Mouse (Mus musculus) stomach, embryonic 16.5 days (tissue): ENCODE measurements around the gene Rptor. TPM values are rescaled to one million over a fixed set of nuclear protein-coding genes. Genes with fewer than 3 reads are reported as not detected.

Source experiments
- ATAC-seq: fragments of 200-750 bp; cut with Nextera tagmentation; 2 replicates; pipeline ENCODE4 v1.8.0; 2017; ENCODE audit warnings: moderate number of reproducible peaks, moderate TSS enrichment; ENCODE audit not compliant: insufficient read depth, low FRiP score
- H3K27ac ChIP-seq: fragments of 300-500 bp; sonication (generic); 2 replicates; pipeline ENCODE4 v1.5.1; 2014; ENCODE audit warnings: low read length
- H3K27me3 ChIP-seq: fragments of 300-500 bp; sonication (generic); 2 replicates; pipeline ENCODE4 v1.6.1; 2014; ENCODE audit warnings: low read length, control low read depth, mixed read lengths; ENCODE audit not compliant: control insufficient read depth, insufficient read depth
- H3K36me3 ChIP-seq: fragments of 300-500 bp; sonication (generic); 2 replicates; pipeline ENCODE4 v1.6.1; 2014; ENCODE audit warnings: low read length; ENCODE audit not compliant: control insufficient read depth, insufficient read depth
- H3K4me1 ChIP-seq: fragments of 300-500 bp; sonication (generic); 2 replicates; pipeline ENCODE4 v1.6.1; 2014; ENCODE audit warnings: low read length, control low read depth, mixed read lengths; ENCODE audit not compliant: control insufficient read depth, insufficient read depth
- H3K4me2 ChIP-seq: fragments of 300-500 bp; sonication (generic); 2 replicates; pipeline ENCODE4 v1.6.1; 2014; ENCODE audit warnings: low read depth, low read length, mixed read lengths
- H3K4me3 ChIP-seq: fragments of 300-500 bp; sonication (generic); replicated peaks from 2 replicates; pipeline ENCODE4 v1.5.1; 2014; ENCODE audit warnings: mild to moderate bottlenecking, low read length
- H3K9ac ChIP-seq: fragments of 300-500 bp; sonication (generic); 2 replicates; pipeline ENCODE4 v1.6.1; 2014; ENCODE audit warnings: low read length
- H3K9me3 ChIP-seq: fragments of 300-500 bp; sonication (generic); replicated peaks from 2 replicates; pipeline ENCODE4 v1.6.1; 2016; ENCODE audit warnings: low read length, control low read depth; ENCODE audit not compliant: control insufficient read depth
- WGBS: fragments of 180-500 bp; shearing (Covaris S2); extraction: QIAGEN DNeasy Blood & Tissue Kit; methylation state at CpG from one replicate; pipeline ENCODE4 v1.1.7; 2014; 5-methylcytosine and 5-hydroxymethylcytosine counted together
- polyA plus RNA-seq: library from polyadenylated mRNA; unstranded; fragments of >200 nt; fragmentation: Nextera tagmentation; extraction: Ambion mirVana; gene quantifications from 2 replicates; pipeline ENCODE4 v1.2.1, GENCODE M21; 2015

The Rptor gene
- polyA plus RNA-seq, 1 experiment from 2014 or later = 6.1 TPM

DNA sequence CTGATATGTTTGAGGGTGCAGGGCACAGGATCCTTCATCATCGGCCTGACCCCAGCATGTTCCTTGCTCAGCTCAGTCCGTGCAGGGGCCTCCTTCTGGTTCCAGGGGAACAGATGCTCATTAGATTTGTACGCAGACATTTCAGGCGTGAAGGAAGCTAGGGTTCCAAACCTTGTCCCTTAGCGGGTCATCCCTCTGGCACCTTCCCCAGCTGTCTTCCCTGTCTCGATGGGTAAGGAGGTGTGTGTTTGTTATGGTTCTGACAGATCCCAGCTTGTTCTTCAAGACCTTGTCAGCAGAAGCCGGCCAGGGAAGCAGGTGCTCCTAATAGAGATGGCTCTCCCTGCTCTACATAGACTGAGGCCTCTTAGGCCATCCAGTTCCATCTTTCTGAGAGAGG is 37.7 kb upstream of the Rptor start:
- Histone ChIP-seq H3K9me3 (no peaks in the 10 kb centered on the region), H3K4me2 (no peak overlapping the region), H3K9ac (no peak overlapping the region), H3K27me3 (peaks cover 10% of the 10 kb centered on the region), H3K4me1 (peaks cover 3% of the 10 kb centered on the region; the same call in 1 of the 2 replicates), H3K27ac (no peak overlapping the region), H3K4me3 (no peak overlapping the region), H3K36me3 (no peaks in the 10 kb centered on the region)
- 63% methylated on average over 7 of the region's 7 CpGs for WGBS
- no peak for ATAC-seq

DNA sequence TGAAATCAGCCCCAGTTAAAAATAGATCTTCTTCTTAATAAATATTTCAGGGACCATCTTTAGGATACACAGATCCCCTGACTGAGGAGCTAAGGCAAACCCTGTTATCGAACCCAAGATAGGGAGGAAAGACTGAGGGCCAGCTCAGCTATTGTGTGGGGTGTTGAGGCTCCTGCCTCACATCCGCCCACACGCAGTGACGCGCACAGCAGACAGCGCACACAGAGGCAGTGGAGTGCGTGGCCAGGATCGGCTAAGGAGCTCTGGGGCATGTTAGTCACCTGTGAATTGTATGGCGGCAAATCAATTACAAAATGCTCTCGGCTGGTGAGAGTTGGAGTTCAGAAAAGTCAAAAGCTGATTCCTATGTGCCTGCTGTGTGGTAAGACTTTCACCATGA is 37.0 kb upstream of the Rptor start:
- Histone ChIP-seq H3K9ac (no peak overlapping the region), H3K4me1 (peaks cover 3% of the 10 kb centered on the region; the same call in 1 of the 2 replicates), H3K4me3 (no peak overlapping the region), H3K27ac (no peak overlapping the region), H3K9me3 (no peaks in the 10 kb centered on the region), H3K27me3 (peaks cover 10% of the 10 kb centered on the region), H3K36me3 (no peaks in the 10 kb centered on the region), H3K4me2 (no peak overlapping the region)
- 0 out of 2 replicates have a peak, but pooled peaks have one; percentile 40 for ATAC-seq
- WGBS = 30% methylated on average over 10 of the region's 10 CpGs

GRCm38 (mm10) chr11:119566188-119566587 is 36.5 kb upstream of the Rptor start:
- H3K4me3 ChIP-seq = no peak overlapping the region

DNA sequence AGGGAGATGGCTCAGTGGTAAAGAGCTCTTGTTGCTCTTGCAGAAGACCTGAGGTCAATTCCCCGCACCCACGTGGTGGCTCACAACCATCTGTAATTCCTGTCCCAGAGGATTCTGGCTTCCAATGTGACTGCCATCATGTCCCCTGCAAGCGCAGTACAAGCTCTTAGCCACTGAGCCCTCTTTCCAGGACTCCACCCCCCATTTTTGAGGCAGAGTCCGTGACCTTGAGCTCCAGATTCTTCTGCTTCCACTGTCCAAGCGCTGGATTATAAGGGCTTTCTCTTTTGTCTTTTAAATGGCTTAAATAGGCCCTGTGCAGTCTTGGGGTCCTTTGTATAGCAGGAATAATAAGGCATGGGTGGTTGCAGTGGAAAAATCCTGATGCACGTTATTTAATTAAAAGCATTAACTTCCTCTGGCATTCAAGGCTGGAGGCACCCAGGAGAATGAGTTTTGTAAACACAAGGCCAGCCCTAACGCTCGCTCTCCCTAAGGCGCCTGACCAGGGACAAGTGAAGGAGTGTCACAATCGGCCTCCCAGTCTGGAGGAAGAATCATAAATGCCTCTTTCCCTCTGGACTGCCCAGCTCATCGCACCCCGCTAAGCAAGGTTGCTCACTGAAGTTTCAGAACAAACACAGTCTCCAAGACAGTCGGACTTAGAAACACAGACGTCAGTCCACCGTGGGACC is 30.2 kb upstream of the Rptor start:
- H3K36me3 ChIP-seq = no peaks in the 10 kb centered on the region
- H3K27me3 ChIP-seq = no peaks in the 10 kb centered on the region
- no peak overlapping the region for H3K4me2 ChIP-seq
- no peaks in the 10 kb centered on the region for H3K9me3 ChIP-seq
- no peak overlapping the region for H3K9ac ChIP-seq
- H3K4me1 ChIP-seq = peaks cover 6% of the 10 kb centered on the region; the same call in 1 of the 2 replicates
- no peak overlapping the region for H3K27ac ChIP-seq
- ATAC-seq = no peak
- 60% methylated on average over 15 of the region's 15 CpGs for WGBS
- no peak overlapping the region for H3K4me3 ChIP-seq

More at GRCm38 (mm10) chr11:119566188-119566587, 36.5 kb upstream of the Rptor start:
- Histone ChIP-seq H3K36me3 (no peaks in the 10 kb centered on the region), H3K9ac (no peak overlapping the region), H3K27me3 (peaks cover 10% of the 10 kb centered on the region), H3K4me1 (peaks cover 3% of the 10 kb centered on the region; the same call in 1 of the 2 replicates), H3K27ac (no peak overlapping the region), H3K9me3 (no peaks in the 10 kb centered on the region), H3K4me2 (no peak overlapping the region)
- 46% methylated on average over 5 of the region's 5 CpGs for WGBS
- no peak for ATAC-seq

DNA sequence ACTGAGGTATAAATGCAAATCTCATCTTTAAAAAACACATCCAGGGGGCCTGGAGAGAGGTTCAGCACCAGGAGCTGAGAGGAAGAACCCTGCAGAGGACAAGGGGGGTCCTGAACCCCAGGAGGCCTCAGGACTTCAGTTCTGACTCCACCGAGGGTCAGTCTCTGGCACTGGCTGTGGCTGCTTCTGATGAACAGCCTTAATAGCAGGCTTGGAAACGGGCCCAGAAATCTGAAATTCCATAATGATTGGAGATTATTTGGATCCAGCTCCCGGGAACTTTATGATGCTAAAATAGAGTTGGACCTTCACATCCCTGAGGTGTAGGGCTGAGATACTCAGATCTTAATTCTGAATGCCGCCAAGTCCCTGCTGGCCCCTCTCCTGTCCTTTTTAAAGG is 25.9 kb upstream of the Rptor start:
- Histone ChIP-seq H3K27ac (no peak overlapping the region), H3K9ac (no peak overlapping the region), H3K4me1 (peaks cover 6% of the 10 kb centered on the region; the same call in 1 of the 2 replicates), H3K27me3 (no peaks in the 10 kb centered on the region), H3K4me3 (no peak overlapping the region), H3K36me3 (no peaks in the 10 kb centered on the region), H3K4me2 (no peak overlapping the region), H3K9me3 (no peaks in the 10 kb centered on the region)
- no peak for ATAC-seq
- WGBS = 10% methylated on average over 4 of the region's 4 CpGs

DNA sequence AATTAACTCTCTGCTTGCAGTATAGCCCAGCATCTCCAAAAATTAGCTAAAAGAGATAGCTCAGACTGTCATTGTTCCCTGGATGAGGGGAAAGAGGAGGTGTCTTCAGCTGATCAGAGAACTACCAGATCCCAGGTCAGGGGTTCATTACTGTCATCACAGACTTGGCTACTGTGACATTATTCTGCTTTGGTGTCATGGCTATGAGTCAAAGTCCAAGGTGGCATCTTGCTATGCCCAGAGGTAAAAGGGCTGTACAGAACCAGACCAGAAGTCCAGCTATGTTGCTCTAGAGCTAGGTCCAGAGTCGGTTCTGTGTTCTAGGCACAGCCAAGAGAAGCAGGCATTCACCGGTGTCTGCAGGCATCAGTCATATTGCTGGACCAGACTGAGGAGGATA is 25.0 kb upstream of the Rptor start:
- no peak overlapping the region for H3K4me2 ChIP-seq
- ATAC-seq = no peak
- no peak overlapping the region for H3K27ac ChIP-seq

GRCm38 (mm10) chr11:119586511-119586910 is 16.2 kb upstream of the Rptor start:
- no peak for ATAC-seq
- WGBS = 58% methylated on average over 4 of the region's 4 CpGs

More for the DNA sequence above, 25.0 kb upstream of the Rptor start:
- peaks cover 6% of the 10 kb centered on the region; the same call in 1 of the 2 replicates for H3K4me1 ChIP-seq
- H3K27me3 ChIP-seq = no peaks in the 10 kb centered on the region
- no peak overlapping the region for H3K4me3 ChIP-seq
- no peak overlapping the region for H3K9ac ChIP-seq
- no peaks in the 10 kb centered on the region for H3K36me3 ChIP-seq
- WGBS = 86% methylated on average over 2 of the region's 2 CpGs
- no peaks in the 10 kb centered on the region for H3K9me3 ChIP-seq

GRCm38 (mm10) chr11:119587112-119587511 is 15.6 kb upstream of the Rptor start:
- H3K4me3 ChIP-seq = no peak overlapping the region
- WGBS = 40% methylated on average over 5 of the region's 5 CpGs
- no peaks in the 10 kb centered on the region for H3K36me3 ChIP-seq
- H3K4me2 ChIP-seq = no peak overlapping the region
- no peaks in the 10 kb centered on the region; the same call in 1 of the 2 replicates for H3K9me3 ChIP-seq
- no peak overlapping the region for H3K27ac ChIP-seq
- H3K9ac ChIP-seq = no peak overlapping the region
- no peaks in the 10 kb centered on the region for H3K27me3 ChIP-seq
- ATAC-seq = no peak
- H3K4me1 ChIP-seq = peaks cover 7% of the 10 kb centered on the region; the same call in 1 of the 2 replicates

More at GRCm38 (mm10) chr11:119586511-119586910, 16.2 kb upstream of the Rptor start:
- no peak overlapping the region for H3K4me3 ChIP-seq
- H3K4me1 ChIP-seq = peaks cover 7% of the 10 kb centered on the region; the same call in 1 of the 2 replicates
- H3K27ac ChIP-seq = no peak overlapping the region
- H3K9ac ChIP-seq = no peak overlapping the region
- no peaks in the 10 kb centered on the region for H3K36me3 ChIP-seq
- no peak overlapping the region for H3K4me2 ChIP-seq
- H3K27me3 ChIP-seq = no peaks in the 10 kb centered on the region
- no peaks in the 10 kb centered on the region; the same call in 1 of the 2 replicates for H3K9me3 ChIP-seq

GRCm38 (mm10) chr11:119589242-119589641 is 13.5 kb upstream of the Rptor start:
- Histone ChIP-seq H3K9ac (no peak overlapping the region), H3K27me3 (no peaks in the 10 kb centered on the region; the same call in 1 of the 2 replicates), H3K9me3 (no peaks in the 10 kb centered on the region; the same call in 1 of the 2 replicates), H3K4me1 (peaks cover 7% of the 10 kb centered on the region; the same call in 1 of the 2 replicates), H3K4me3 (no peak overlapping the region), H3K36me3 (no peaks in the 10 kb centered on the region), H3K27ac (no peak overlapping the region), H3K4me2 (no peak overlapping the region)
- ATAC-seq = no peak
- WGBS = 75% methylated on average over 7 of the region's 7 CpGs
